Mouse (Mus musculus) heart, adult 2 months (tissue): Measurements from ENCODE around the gene B3gnt2.

Experiments used
- CTCF ChIP-seq: fragments of 200-600 bp; IDR thresholded peaks from 2 replicates; pipeline ENCODE4 v1.8.1; 2022; ENCODE audit warnings: antibody characterized with exemption, mild to moderate bottlenecking, moderate library complexity
- EP300 ChIP-seq: fragments of 200-500 bp; IDR thresholded peaks from 2 replicates; pipeline ENCODE4 v1.6.1; 2011; ENCODE audit warnings: low read depth, low read length, control low read depth; ENCODE audit not compliant: insufficient read depth
- POLR2A ChIP-seq: fragments of 200-500 bp; IDR thresholded peaks from 2 replicates; pipeline ENCODE4 v1.6.1; 2011; ENCODE audit warnings: mild to moderate bottlenecking, low read depth, low read length, control low read depth; ENCODE audit not compliant: insufficient read depth

- TF ChIP-seq EP300 (no peak), CTCF (no peak), POLR2A (no peak)
These were observed 16.0 kb upstream of the B3gnt2 start for GRCm38 (mm10) chr11:22876680-22877330.
